Mouse (Mus musculus): ENCODE results near the gene Noto.

DNA sequence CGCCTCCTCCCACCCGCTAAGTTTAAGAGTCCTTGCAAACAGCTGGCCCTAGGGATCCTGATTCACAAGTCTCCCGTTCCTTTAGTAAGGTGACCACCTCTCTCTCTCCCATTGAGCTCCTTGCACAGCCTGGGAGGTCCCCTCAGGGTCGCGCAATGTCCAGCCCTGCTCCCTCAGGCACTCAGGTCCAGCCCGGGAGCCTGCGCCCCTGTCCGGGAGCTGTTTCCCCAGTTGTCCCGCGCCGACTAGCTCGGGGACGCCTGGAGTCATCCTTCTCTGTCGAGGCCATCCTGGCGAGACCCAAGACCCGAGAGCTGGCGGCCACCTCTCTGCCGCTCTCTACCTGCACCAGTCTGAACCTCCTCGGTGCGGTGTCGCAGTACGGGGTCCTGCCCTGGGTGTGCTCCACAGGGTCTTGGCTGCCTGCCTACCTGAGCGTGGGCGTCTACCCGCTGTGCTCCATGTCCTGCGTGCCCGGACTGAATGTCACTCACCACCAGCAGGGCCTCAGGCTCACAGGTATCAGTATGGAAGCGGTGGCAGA, at the start of gene Noto:
- TF ChIP-seq CTCF (IDR thresholded peaks at IDR 0.05; ENCODE audit: borderline replicate concordance, extremely low read depth, insufficient read depth, insufficient read length) (no peak), POLR2A (IDR thresholded peaks at IDR 0.05; ENCODE audit: borderline replicate concordance, extremely low read depth, insufficient read depth, insufficient read length, poor library complexity, severe bottlenecking) (no peak)
